Mouse (Mus musculus): ENCODE data around the gene Cuedc1.

Gene Cuedc1

DNA sequence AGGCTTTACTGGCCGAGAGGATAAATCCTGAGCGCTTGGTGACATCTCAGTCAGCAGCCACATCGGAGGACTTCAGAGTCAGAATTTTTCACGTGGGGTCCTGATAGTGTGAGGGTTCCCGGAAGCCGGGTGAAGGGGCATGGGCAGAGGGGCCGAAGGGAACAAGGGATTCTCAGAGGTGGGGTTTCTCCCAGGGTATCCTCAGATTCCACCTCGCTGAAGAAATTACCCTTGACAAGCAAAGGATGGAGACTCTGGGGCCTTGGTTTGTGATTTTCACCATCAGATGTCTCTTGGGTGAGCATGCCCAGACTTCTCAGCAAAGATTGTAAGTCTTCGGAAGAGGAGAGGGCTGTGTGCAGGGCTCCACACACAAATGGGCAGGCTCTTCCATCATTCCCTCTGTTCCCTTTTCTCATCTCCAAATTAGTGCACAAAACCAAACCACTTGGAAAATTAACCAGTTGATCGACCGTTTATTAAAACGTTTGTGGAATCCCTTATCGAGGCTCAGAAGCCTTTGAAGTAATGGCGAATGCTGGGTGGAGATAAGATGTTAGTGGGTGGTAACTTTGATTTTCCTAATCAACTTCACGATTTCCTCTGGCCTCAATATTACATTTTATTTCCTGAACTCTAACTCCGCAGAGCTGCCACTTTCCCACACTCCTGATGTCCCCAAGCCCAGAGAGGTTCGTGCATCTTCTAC is at the start of gene Cuedc1:
Gene Cuedc1 (plus strand): TSS at position 38 of the 709 bp plus-strand sequence.
- DNase-seq: no peak

DNA sequence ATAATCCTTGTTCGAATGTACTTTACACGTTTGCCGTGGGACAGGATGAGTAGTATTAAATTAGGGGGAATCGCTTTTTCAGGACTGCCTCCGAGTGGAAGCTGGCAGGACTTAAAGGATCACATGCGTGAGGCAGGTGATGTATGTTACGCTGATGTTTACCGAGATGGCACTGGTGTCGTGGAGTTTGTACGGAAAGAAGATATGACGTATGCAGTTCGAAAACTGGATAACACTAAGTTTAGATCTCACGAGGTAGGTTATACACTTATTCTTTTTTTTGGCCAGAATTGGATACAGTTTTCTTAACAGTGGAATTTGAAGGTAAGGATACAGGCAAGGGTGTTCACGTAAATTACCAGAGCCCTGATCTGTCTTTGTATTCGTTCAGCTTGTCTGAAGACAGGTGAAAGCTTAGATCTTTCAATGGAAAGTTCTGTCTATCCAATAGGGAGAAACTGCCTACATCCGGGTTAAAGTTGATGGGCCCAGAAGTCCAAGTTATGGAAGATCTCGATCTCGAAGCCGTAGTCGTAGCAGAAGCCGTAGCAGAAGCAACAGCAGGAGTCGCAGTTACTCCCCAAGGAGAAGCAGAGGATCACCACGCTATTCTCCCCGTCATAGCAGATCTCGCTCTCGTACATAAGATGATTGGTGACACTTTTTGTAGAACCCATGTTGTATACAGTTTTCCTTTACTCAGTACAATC is 48.7 kb upstream of the Cuedc1 start:
- no peak for DNase-seq

DNA sequence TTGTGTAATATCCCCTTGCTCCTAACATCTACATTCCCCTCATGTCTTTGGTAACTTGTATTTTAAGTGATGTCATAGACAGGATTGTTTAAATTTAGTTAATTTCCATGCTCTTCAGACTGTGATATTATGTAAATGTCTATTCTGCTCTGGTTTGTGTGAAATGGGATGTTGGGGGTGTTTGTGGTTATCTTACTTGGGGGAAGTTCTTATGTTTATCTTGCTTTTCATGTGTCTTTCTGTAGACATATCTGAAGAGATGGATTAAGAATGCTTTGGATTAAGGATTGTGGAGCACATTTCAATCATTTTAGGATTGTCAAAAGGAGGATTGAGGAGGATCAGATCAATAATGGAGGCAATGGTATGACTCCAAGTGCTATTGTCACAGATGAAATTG is 48.1 kb upstream of the Cuedc1 start:
- no peak for DNase-seq

DNA sequence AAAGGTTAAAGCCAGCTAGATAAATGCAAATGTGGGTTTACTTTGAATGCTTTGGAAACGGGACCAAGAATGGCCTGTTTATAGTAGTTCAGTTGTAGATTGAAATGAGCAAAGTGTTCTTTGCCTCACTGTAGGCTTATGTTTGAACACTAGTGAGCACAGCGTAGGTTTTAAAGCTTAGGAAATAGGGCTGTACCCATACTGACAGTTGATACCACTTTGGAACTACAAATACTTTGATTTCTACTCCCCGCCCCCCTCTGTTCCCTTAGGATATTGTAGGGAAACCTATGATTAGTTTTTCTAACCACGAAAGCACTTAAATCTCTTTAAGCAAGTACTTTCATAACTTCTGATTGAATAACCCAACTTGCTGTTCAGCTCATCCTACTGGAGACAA is 45.2 kb upstream of the Cuedc1 start:
- DNase-seq: no peak

DNA sequence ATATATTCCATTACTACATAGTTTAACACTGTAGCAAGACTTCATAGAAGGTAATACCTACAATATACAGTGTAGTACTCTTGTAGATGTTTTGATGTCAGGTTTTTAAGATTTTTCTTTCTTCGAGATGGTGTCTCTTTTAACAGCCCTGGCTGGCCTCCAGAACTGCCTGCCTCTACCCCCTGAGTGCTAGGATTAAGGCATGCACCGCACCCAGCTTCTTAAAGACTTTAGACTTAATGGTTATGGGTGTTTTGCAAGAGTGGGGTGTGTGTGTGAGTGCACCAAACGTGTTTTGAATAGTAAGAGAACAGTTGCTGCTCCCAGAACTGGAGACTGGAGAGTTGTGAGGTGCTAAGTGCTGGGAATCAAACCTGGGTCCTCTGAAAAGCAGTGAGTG is 44.0 kb upstream of the Cuedc1 start:
- DNase-seq: no peak

DNA sequence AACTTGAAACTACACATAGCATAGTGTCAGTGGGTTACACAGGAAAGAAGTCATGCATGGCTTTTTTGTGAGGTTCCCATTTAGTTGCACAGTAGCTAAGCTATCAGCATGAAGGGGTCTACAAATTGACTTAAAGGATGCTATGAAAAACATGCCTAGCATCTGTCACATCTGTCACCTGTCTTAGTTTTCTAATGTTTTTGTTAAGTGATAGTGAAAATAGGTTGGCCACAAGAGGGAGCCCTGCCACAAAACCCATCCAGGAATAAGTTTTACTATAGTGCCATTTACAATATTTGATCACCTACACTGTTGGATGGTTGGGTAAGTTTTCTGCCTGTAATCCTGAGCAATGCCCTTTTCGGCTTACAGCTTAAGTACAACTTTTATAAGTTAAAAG is 43.3 kb upstream of the Cuedc1 start:
- DNase-seq: no peak

DNA sequence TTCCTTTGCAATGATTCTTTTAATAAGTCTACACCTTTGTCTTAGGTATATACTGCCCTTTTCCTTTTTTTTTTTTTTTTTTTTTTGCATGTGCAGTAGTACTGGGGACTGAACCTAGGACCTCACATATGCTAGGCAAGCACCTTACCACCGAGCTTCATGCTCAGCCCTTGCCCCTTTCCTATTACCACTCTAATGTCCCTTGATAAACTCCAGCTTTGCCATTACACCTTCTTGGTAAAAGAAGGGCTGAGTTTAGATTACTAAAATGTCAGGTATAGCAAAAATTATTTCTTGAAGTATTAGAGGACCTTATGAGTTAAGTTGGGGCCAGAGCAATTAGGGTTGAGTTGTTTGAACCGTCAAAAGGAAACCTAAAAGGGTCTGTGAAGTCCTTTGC is 42.1 kb upstream of the Cuedc1 start:
- DNase-seq: no peak

DNA sequence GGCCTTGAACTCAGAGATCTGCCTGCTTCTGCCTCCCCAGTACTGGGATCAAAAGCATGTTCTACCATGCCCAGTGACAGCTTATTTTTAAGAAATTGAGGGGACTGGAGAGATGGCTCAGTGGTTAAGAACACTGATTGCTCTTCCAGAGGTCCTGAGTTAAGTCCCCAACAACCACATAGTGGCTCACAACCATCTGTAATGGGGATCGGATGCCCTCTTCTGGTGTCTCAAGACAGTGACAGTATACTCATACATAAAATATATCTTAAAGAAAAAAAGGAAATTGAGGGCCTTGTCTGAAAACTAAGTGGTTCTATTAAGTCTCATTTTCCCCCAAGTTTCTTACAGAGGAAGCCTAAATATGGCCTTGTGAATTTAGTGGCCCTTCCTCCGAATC is 40.1 kb upstream of the Cuedc1 start:
- DNase-seq: no peak

DNA sequence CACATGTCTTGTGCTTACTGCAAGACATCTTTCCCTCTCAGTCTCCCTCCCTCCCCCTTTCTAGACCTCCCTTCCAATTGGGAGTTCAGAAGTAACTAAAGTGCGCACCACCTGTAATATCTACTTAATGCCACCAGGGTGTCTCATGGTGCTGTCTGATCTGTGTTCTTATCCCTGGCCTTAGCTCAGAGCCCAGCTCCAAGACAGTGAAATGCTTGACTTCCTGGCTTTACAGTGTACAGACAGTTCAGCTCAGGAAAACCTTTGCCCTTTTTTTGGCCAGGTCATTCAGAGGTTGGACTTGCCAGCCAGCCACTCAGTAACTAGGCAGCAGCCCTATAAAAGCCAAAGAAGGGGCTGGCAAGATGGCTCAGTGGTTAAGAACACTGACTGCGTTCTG is 38.7 kb upstream of the Cuedc1 start:
- DNase-seq: peak; percentile 46

DNA sequence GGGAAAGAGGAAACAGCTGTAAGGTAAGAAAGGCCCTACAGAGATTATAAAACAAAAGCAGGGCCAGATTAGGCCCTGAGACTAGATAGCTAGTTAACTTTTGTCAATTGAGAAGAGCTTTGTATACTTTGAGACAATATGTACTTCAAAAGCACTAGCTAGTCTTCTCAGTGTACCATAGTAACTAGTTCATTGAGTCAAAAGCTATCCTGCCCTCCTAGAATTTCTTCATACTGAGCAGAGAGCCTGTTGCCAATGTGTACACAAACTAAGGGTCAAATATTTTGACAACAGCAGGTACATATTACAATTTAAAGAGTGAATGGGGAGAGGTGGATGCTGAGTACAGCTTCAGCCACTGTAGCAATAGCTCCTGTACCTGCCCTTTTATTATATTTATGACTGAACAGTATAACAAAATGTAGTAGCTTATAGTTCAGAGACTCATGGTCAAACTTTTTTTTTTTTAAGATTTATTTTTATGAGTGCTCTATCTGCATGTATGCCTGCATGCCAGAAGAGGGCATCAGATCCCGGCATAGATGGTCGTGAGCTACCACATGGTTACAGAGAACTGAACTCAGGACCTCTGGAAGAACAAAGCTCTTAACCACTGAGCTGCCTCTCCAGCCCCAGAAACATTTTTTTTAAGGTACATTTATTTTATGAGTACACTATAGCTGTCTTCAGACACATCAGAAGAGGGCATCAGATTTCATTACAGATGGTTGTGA is 35.8 kb upstream of the Cuedc1 start:
- no peak for DNase-seq

DNA sequence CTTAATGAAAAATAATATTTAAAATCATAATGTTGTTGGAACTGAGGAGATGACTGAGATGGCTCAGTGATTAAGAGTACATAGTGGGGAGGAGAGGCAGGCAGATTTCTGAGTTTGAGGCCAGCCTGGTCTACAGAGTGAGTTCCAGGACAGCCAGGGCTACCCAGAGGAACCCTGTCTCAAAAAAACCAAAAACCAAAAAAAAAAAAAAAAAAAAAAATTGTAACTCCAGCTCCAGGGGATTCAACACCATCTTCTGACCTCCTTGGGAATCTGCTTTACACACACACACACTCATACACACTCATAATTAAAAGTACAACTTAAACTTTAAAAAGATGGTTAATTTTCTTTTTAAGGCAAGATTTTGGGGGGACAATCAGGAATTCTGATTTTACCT is 32.1 kb upstream of the Cuedc1 start:
- DNase-seq: no peak

DNA sequence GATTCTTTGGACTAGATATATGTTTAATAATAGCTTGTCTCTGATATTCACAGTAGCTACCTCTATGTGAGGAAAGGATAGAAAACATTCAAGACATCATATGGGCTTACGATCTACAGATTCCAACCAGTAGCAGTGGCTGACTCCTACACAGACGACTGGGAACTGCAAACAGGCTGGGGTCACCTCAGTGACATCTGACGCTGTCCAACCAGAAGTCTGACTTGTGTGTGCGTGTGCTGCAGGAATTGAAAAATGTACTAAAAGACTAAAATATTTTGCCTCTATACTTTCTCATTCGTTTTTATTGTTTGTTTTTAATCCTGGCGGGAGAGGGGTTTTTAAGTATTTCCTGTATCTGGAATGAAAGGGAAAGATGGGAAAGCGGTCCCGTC is 30.7 kb upstream of the Cuedc1 start:
- no peak for DNase-seq

DNA sequence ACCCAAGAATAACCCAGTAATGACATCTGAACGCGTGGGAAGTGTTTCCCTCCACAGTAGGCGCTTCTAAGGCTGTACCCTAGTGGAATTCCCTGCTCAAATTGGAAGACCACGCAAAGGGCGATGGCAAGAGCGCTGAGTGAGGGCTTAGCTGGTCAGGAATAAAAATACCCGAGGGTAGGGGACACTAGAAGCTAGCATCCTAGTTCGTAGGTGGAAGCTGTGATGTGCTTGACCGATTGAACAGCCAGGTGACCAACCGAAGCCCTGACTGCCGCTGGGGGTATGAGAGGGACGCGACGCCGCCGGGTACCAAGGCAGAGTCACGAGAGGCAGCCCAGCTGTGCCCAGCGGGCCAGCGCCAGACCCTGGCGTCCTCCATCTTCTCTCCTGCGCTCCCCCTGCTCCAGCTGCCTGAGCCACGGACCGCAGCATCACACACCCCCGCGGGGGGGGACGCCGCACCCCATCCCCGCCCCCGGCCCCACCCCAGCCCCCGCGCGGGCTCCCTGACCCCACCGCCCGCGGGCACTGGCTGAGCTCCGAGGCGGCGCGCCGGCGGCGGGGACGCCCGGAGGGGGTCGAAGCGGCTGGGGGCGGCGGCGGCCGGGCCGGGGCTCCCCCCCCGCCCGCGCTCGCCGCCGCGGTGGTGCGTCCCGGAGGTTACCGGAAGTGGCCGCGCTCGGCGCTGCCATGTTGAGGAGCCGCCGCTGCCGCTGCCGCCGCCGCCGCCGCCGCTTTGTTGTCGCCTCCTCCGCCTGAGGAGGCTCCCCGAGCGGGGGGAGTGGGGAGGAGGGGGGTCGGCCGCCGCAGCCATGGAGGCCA is 30.1 kb upstream of the Cuedc1 start, which contains the start of gene Vezf1:
Gene Vezf1 (plus strand): TSS at position 694 of the 825 bp plus-strand sequence.
- DNase-seq: peak; percentile 73

DNA sequence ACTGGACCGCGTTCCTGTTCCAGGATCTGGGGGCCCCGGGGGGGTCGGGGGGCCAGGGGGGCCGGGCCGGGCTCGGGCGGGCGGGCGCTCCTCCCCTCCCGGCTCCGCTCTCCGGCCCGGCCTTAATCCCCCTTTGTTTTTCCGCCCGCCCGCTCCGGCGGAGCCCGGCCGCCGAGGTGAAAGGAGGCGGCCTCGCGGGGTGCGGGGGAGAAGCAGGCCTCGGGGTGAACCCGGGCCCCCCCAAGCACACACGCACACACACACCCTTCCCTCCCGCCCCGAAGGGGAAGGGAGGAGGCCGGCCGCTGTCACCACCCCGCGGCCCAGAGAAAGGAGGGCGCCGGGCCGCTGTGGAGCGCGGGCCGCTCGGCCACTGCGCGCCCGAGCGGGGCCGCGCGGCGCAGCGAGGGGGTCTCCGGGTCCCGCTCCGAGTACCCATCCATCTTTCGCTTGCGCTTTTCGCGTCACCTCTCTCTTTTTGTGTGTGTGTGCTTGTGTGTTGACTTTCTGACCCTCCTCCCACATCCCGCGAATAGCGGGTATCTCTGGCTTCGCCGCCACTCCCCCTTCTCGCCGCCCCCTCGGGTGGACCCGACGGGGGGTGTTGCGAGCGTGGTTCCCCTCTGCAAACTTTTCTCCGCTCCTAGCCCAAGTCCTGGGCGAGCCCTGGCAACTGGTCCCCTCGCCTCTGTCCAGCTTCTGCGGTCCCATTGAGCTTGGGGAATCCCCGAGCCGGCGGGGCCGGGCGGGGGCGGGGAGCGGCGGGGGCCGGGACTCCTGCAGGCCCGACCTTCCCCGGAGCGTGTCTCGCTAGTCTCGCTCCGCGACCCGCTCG is 29.2 kb upstream of the Cuedc1 start:
- peak; percentile 46 for DNase-seq

DNA sequence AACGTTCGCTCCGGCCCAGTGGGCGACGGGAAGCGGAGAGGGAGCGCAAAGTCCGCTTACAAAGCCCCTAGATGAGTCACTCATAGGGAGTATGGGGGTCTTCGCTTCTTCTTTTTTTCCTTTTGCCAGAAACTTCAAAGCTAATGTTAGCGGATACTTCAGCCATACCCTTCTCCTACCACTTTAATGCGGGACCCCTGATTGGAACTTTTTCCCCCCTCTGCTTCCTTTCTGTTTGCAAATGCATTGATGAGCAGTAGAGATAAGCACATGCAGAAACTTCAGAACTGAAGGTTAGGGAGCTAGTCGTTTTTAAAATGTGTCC is 28.6 kb upstream of the Cuedc1 start:
- DNase-seq: no peak

DNA sequence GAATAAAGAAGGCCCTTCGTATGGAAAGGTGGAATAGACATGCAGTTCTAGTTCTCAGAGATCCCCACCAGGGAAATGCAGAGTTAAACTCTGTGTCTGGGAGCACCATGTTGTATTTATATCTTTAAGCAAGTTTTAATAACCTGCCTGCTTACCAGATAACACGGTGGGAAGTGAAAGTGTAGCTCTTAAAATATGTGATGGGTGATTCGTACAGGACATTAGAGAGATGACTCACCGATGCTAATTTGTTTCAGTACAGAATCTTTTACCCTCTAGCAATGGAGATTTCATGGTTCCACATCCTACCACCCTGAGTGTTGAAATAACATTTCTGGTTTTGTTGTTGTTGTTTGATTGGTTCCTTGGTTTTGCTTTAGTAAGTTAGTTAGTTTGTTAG is 27.5 kb upstream of the Cuedc1 start:
- DNase-seq: no peak

DNA sequence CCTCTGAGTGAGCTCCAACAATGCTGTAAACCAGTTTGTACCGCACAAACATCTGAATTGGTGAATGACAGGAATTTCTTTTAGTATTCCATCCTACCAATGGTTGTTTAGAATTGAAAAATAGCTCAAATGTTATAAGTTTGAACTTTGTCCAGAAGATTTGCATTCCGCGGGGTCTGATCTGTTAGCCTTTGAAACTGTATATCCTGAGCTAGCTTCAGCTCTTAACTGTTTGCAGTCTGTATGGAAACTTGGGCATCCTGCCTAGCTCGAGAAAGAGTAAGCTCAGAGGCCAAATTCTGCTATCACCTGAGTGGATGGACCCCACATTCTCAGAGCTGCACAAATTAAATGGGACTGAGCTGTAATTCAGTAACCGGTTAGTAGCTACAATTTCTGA is 26.7 kb upstream of the Cuedc1 start:
- DNase-seq: no peak

DNA sequence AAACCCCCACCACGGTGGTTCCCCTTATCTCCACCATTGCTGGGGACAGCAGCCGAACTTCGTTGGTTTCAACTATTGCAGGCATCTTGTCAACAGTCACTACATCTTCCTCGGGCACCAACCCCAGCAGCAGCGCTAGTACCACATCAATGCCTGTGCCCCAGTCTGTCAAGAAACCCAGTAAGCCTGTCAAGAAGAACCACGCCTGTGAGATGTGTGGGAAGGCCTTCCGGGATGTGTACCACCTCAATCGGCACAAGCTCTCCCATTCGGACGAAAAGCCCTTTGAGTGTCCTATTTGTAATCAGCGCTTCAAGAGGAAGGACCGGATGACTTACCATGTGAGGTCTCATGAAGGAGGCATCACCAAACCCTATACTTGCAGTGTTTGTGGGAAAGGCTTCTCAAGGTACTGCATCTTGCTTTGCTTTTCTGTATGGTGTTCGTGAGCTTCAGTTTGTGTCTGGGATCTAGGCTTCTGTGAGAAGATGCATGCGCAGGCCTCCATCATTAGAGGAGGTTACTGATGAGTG is 24.4 kb upstream of the Cuedc1 start:
- DNase-seq: no peak

DNA sequence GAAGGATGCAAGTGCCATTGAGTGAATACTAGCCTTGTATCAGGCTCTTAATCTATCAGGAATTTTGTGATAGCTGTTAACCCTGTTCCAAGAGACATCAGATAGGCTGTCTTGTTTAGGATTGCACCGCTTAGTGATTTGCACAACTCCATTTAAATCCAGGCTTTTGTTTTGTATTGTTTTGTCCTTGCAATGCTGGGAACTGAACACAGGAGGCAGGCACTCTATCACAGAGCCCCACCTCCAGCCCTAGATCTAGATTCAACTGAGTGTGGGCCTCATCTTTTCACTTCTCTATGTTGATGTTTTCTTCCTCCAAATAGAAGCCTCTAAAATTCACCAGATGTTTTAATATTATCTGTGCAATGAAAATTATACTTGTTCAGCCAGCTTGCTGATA is 22.2 kb upstream of the Cuedc1 start:
- DNase-seq: no peak

DNA sequence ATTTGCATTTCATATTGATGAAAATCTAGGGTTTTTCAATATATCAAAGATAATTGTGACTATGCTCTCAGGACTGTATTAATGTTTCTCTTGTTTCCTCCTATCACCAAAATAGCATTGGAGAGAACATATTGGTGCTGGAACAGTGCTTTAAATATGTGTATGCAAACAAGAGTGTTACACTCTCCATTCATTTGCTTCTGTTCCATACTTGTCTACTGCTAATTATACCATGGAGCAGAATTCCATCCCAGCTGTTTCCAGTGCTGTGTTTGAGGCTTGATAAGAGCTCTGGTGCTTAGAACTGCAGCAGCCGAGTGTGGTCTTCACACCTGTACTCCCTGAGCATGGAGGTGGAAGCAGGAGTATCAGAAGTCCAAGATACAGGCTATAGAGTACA is 21.5 kb upstream of the Cuedc1 start:
- no peak for DNase-seq

DNA sequence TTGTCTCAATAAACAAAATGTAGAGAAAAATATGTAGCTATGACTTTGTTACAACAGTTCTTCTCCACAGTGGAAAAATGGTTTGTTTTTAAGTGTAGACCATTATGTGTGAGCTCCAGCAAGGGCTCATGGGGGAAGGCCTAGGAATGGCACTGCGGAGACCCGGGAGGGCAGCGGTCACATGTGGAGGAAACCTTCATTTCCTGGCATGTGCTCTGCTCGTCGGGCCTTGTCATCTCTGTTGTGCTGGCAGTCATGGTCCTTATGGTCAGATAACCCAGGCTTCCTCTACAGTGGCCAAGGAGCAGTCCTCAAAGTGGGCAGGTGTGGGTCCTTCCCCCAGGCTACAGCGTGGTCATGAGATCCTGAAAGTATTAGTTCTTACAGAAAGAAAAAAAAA is 14.2 kb upstream of the Cuedc1 start:
- DNase-seq: no peak

Data from right cerebral cortex, adult 18-20 months (tissue).